Mouse (Mus musculus): ENCODE measurements around the gene A630001G21Rik.

The A630001G21Rik gene

DNA sequence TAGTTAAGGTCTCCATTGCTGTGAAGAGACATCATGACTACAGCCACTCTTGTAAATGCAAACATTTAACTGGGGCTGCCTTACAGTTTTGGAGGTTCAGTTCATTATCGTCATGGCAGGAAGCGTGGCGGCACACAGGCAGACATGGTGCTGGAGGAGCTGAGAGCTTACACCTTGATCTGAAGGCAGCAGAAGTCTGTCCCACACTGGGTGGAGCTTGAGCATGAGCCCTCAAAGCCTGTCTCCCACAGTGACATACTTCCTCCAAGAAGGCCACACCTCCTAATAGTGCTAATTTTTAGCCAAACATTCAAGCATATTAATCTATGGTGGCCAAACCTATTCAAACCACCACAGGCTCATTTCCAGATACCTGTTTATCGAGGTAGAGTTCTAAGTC lies at the start of gene A630001G21Rik:
Gene A630001G21Rik, minus strand, starts transcription at position 208 of the 400 bp plus-strand sequence.
- 95% methylated on average over 4 of the region's 4 CpGs for WGBS

- 82% methylated on average over 5 of the region's 5 CpGs for WGBS
Observed at GRCm38 (mm10) chr1:85827166-85827565, 48.7 kb upstream of the A630001G21Rik start.

- 65% methylated on average over 3 of the region's 3 CpGs for WGBS
Observed at GRCm38 (mm10) chr1:85824905-85825304, 46.5 kb upstream of the A630001G21Rik start.

DNA sequence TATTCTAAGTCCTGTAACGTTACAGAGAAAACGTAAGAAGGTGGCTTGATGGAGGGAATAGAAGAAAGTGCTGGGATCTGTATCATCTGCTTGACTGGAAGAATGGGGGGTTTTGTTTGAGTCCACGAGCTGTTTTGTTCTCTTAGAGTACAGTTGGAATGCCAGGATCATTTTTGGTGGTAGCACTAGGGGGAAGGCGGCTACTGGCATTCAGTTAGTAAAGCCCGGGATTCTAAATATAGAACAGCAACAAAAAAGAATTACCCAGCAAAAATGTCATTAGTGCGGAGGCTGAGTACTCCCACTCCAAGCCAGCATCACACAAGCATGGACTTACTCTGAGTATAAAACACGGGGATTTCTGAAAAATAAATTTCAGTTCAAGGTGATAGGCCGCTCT lies 43.8 kb upstream of the A630001G21Rik start:
- 37% methylated on average over 8 of the region's 8 CpGs for WGBS

GRCm38 (mm10) chr1:85819695-85820094 lies 41.3 kb upstream of the A630001G21Rik start:
- 94% methylated on average over 1 of the region's 1 CpGs for WGBS

GRCm38 (mm10) chr1:85818121-85818520 lies 39.7 kb upstream of the A630001G21Rik start:
- WGBS: 92% methylated on average over 6 of the region's 6 CpGs

DNA sequence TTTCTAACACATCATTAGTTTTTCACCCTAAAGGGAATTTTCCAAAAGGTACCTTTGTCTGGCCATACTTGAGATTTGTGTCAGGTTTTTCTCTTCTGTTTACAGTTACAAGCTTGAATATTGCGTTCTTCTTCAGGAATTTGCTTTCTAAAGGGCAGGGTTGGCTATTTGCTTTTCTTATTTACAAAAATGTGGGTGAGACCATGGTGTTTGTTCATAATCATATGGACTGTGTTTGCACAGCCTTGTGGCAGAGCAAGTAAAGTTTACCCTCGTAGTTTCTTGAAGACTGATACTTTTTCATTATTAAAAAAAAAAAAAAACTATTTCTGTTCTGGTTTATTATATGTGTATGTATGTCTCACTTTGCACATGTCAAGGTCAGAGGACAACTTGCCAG lies 32.3 kb upstream of the A630001G21Rik start:
- WGBS: 76% methylated on average over 2 of the region's 2 CpGs

DNA sequence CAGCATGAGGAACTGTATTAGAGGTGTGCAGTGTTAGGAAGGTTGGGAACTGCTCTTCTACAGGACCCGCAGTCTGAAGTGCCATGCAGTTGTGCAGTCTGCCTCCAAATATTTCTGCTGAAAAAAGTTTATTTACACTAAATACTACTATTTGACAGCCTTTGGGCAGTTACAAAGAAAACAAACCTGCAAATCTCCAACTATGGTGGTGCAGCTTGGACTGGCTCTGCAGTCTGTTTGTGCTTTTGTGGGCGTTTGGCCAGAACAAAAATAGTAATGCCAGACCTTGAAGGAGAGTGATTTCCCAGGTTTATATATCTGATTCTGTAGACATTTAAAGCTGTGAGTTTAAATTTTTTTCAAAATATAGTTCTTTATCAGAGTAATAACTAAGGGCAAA lies 31.9 kb upstream of the A630001G21Rik start:
- 52% methylated on average over 2 of the region's 2 CpGs for WGBS

DNA sequence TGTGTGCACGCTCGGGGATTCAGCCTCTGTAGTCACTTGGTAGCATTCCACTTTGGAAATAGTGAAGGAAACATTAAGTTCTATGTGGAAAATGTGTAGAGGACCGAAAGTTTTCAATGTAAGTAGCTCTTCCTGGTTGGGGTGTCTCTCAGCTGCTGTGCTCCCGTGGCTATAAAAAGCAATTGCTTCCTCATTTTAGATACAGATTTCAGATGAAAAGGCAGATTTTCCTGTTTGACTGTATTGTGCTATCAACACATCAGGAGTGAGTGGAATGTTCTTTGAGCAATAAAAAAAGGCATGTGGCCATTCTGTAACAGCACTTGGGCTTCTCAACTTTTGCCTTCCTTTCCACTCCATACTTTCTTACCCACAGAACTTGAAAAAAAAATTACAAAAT lies 30.8 kb upstream of the A630001G21Rik start:
- WGBS: 25% methylated on average over 4 of the region's 4 CpGs

DNA sequence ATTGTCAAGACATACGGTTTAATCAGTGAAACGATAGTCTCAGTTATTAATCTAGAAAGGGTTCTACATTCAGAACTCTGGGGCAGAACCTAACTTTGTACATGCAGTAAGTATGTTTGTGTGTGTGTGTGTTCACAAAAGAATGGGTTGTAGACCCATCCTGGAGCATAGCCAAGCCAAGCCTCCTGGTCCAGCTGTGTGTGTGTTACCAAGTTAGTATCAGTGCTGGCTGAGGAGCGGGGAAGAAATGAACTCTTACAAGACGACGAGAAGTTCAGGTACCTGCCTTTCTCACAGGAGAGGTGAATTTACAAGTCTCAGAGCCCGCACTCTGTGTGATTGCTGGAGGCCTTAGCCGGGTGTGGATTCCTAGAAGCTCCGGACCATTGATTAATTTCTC lies 26.1 kb upstream of the A630001G21Rik start:
- WGBS: 85% methylated on average over 8 of the region's 8 CpGs

DNA sequence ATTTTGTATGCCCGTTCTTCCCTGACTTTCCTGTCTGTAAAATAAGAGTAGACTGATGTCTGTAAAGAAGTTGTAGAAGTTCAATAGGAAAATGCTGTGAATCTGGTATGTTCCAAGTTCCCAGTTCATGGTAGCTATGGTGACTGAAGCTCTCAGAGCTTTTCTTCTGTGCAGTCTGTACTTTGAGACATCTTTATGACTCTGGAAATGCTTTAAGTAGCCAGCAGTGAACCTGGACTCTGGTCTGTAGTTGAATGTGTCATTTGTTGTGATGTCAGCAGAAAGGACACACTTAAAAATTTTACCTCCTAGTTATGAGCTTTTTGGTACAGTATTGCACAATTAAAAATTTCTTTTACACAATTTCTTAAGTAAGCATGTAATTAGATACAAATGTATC lies 24.1 kb upstream of the A630001G21Rik start:
- 88% methylated on average over 1 of the region's 1 CpGs for WGBS

DNA sequence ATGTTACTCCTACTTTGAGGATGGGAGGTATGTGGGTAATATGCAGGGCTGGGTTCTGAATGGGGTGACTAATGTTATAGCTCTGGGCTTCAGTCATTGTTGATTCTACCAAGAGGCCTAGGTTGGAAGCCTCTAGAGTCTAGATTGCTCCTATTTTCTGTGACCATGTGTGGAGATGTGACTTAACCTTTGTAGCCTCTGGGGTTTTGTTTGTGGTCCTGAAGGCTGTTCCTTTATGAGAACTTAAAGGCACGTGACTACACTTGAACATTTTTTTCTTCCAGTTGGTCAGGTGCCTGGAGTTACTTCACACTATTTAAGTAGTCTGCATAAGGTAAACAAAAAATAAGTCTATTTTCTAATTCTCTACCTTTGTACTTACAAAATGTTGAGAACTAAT lies 21.3 kb upstream of the A630001G21Rik start:
- WGBS: 51% methylated on average over 1 of the region's 1 CpGs

DNA sequence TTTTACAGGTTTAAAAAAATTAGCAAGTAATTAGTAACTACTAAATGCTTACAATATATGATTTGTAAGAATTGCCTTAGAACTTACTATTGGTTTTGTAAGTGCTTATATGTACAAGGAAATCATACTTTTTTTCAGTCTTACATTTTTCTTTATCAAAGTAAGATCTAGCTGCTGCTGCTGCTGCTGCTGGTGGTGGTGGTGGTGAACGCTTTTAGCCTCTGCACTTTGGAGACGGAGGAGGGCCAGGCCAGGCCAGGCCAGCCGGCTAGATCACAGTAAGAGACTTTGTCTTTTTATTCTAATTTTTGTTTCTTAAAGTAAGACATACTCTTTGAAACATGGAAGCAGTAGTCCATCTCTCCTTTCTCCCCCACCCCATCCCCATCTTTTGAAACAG lies 16.8 kb upstream of the A630001G21Rik start:
- WGBS: 53% methylated on average over 3 of the region's 3 CpGs

DNA sequence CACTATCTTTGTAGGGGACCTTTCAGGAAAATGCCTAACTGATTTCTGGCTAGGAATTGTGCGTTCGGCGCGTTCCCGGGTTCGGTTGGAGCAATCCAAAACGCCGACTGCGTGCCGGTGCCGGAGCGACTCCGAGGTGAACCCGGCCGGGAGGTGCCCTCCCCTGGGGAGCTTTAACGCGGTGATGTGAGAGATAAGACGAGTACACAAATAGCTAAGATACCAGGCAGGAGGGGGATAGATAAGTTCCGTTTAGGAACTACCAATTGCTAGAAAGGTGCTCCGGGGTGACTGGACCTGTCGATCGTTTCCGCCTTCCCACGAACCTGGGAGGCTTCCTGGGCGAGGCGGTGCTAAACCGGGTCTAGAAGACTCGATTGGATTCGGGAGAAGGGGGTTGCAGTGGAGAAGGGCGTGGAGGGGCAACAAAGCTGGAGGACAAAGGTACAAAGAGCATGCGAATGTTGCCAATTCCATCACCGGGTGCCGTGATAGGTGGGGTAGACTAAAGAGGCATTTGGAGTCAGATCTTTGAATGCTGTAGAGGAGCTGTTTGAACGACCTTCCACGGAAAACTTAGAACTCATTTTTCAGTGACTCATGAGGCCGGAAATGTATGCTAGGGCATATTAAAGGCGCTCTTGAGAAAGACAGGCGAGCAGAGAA lies 15.8 kb upstream of the A630001G21Rik start:
- under 1% methylated on average over 38 of the region's 38 CpGs for whole genome bisulfite sequencing

DNA sequence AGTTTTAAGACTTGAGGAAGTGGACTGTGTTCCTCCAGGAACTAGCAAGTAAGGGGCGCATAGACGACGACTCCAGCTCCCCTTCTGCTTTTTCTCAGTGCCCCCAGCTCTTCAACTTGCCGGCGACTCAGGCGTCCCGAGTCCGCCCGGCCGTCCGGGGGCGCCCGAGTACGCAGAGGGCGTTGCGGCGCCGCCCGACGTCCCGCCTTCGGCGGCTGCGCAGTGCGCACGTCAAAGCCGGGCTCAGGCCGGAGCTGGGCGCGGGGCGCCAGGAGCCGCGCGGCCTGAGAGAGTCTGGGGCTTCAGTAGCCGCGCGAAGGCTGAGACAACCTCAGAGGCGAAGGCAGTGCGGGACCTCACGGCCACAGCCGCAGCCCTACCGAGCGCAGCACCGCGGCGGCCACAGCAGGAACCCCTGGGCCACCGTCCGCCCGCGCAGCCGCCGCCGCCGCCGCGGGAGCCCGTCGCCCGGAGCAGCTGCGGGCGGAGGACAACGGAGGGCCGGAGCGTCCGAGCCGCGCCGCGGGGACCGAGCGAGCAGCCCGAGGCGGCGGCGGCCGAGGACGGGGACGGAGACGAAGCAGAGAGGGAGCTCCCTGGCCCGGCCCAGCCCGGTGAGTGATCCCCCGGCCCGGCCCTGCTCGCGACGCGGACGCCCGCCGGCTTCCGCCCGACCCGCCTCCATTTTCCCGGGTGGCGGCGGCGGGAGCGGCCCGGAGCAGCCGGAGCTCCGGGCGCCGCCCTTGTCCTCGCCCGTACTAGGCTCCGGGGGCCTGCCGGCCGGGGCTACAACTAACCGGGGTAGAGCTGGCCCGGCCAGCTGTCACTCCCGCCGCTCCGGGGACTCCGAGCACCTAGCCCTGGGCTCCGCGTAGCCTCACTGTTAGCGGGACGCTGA lies 15.0 kb upstream of the A630001G21Rik start, which contains the start of gene Cab39:
Gene Cab39, plus strand, starts transcription at position 234 of the 898 bp plus-strand sequence.
- WGBS: under 1% methylated on average over 111 of the region's 118 CpGs

DNA sequence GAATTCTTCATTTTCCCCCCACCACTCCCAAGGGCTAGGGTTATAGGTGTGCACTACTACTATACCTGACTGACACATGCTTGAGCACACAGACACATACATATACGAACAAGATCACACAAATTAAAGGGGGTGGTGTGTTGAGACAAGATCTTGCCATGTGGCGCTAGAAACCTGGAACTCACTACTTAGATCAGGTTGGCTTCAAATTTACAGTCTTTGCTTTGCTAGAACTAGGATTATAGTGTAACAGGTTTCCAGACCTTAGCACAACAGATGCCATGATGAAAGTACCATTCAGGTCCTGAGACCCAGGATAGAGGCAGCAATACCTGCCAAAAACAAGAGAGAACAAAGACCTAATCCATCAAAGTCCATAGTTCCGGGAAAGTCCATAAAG lies 13.0 kb upstream of the A630001G21Rik start:
- 86% methylated on average over 3 of the region's 3 CpGs for WGBS

- WGBS: 68% methylated on average over 3 of the region's 3 CpGs
Observed at GRCm38 (mm10) chr1:85790565-85790964, 12.1 kb upstream of the A630001G21Rik start.

DNA sequence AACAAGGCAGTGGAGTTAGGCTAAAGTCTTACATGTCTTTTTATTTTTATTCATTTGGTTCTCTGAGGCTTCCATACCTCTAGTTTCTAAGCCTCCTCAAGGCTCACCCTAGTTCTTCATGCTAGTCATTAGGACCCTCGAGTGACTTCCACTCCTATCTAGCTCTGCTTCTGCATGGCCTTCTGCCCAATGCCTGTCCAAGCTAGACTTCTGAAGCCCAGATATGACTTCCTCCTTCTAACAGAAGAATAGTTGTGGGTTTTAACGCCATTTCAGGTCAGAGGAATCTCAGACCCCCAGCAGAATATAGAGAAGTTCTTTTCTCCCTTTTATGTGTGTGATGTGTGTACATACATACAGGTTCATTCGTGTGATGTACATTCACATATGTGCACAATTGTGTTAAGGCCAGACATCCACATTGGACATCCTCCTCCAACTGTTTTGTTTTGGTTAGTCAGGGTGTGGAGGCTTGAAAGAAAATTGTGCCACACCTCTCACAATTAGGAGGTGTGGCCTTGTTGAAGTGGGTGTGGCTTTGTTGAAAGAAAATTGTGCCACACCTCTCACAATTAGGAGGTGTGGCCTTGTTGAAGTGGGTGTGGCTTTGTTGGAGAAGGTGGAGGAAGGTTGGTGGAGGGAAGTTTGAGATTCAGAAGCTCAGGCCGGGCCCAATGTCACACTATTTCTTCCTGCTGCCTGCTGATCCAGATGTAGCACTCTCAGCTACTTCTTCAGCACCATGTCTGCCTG lies 1.2 kb upstream of the A630001G21Rik start:
- 77% methylated on average over 4 of the region's 4 CpGs for WGBS

GRCm38 (mm10) chr1:85779012-85779411 lies 569 bp upstream of the A630001G21Rik start:
- WGBS: 63% methylated on average over 3 of the region's 3 CpGs

- 45% methylated on average over 10 of the region's 10 CpGs for WGBS
Observed at GRCm38 (mm10) chr1:85776154-85776553, 2.3 kb downstream of the A630001G21Rik start.

GRCm38 (mm10) chr1:85775136-85775535 lies 3.3 kb downstream of the A630001G21Rik start:
- 62% methylated on average over 7 of the region's 7 CpGs for WGBS

GRCm38 (mm10) chr1:85771976-85772375 lies 6.5 kb downstream of the A630001G21Rik start:
- 34% methylated on average over 3 of the region's 3 CpGs for WGBS

Measured in cerebral cortex, adult 2 months (tissue).